Mouse (Mus musculus) ES-Bruce4 (cell line): Measurements from ENCODE around the gene Olfr472. TPM values are rescaled to one million over a fixed set of nuclear protein-coding genes. Genes with fewer than 3 reads are reported as not detected.
"Not testable (repeated sequence)": the region's sequence is repeated elsewhere in the genome, so short reads cannot be mapped to it uniquely, and the experiment has no call there.

Source experiments
- H3K27ac ChIP-seq: 2 replicates; pipeline ENCODE4 v1.5.1; 2012; ENCODE audit warnings: low read length, inconsistent platforms; ENCODE audit not compliant: insufficient read depth
- H3K27me3 ChIP-seq: 2 replicates; pipeline ENCODE4 v1.6.1; 2012; ENCODE audit warnings: mild to moderate bottlenecking, low read length, inconsistent platforms; ENCODE audit not compliant: control insufficient read depth, poor library complexity, insufficient read depth, severe bottlenecking
- H3K36me3 ChIP-seq: 2 replicates; pipeline ENCODE4 v1.6.1; 2012; ENCODE audit warnings: inconsistent platforms, mild to moderate bottlenecking, low read length, moderate library complexity; ENCODE audit not compliant: control insufficient read depth, poor library complexity, insufficient read depth, severe bottlenecking
- H3K4me1 ChIP-seq: one replicate; pipeline ENCODE4 v1.8.1; 2011; ENCODE audit warnings: low read length; ENCODE audit not compliant: control insufficient read depth, insufficient read depth
- H3K4me3 ChIP-seq: 2 replicates; pipeline ENCODE4 v1.5.1; 2011; ENCODE audit warnings: low read depth, mild to moderate bottlenecking, low read length
- H3K9ac ChIP-seq: 2 replicates; pipeline ENCODE4 v1.6.1; 2012; ENCODE audit warnings: low read depth, mild to moderate bottlenecking, inconsistent platforms; ENCODE audit not compliant: poor library complexity, severe bottlenecking
- H3K9me3 ChIP-seq: replicated peaks from 2 replicates; pipeline ENCODE4 v1.6.1; 2012; ENCODE audit warnings: mild to moderate bottlenecking, low read length, inconsistent platforms; ENCODE audit not compliant: control insufficient read depth, poor library complexity, insufficient read depth, severe bottlenecking
- CTCF ChIP-seq: IDR thresholded peaks from one replicate; pipeline ENCODE4 v1.8.1; 2011; ENCODE audit warnings: low read depth, low read length
- EP300 ChIP-seq: IDR thresholded peaks from 2 replicates; pipeline ENCODE4 v1.6.1; 2011; ENCODE audit warnings: low read depth, low read length; ENCODE audit not compliant: insufficient read depth
- POLR2A ChIP-seq: IDR thresholded peaks from one replicate; pipeline ENCODE4 v1.8.1; 2011; ENCODE audit warnings: low read length; ENCODE audit not compliant: insufficient read depth
- polyA plus RNA-seq: library from polyadenylated mRNA; stranded (reverse); fragments of >200 nt; gene quantifications from 2 replicates; pipeline ENCODE4 v1.2.4, GENCODE M21; 2011; ENCODE audit warnings: low read depth; ENCODE audit not compliant: missing spikeins, insufficient read depth, insufficient read length

The Olfr472 gene
- polyA plus RNA-seq = not detected in 2 replicates

GRCm38 (mm10) chr7:107897602-107898001 lies at the start of gene Olfr472:
Gene Olfr472 (plus strand): TSS chr7:107897902.
- Histone ChIP-seq H3K9ac (no peak within 1 kb of the TSS), H3K4me3 (no peak within 1 kb of the TSS), H3K4me1 (no peaks in the 10 kb centered on the region), H3K27ac (no peak within 1 kb of the TSS), H3K27me3 (no peaks in the 10 kb centered on the region), H3K9me3 (no peaks in the 10 kb centered on the region), H3K36me3 (no peaks in the 10 kb centered on the region)
- TF ChIP-seq CTCF (no peak), POLR2A (no peak), EP300 (no peak)

DNA sequence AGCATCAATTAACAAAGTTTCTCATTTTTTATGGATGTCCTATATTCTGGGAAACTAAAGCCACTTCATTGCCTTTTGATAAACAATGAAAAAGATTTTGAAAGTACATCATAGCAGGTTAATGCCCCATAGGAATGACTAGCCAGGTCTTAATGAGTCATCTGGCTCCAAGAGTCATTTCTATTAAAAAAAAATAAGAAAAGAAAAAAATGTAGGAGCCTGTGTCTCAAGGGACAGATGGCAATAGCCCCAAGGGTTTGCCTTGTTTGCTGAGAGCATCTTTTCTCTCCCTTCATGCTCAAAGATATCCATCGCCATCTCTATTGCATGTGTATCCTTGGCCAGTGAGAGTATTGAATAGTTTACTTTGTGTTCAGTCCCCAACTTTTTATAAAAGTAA lies 32.4 kb downstream of the Olfr472 start, which contains the start of gene Olfr473:
Olfr473 (plus strand) TSS at position 301 of the 400 bp plus-strand sequence.
- H3K27ac ChIP-seq = no peak within 1 kb of the TSS
- H3K9ac ChIP-seq = no peak within 1 kb of the TSS
- no peaks in the 10 kb centered on the region for H3K36me3 ChIP-seq
- H3K4me3 ChIP-seq = no peak within 1 kb of the TSS
- H3K9me3 ChIP-seq = peaks cover 2% of the 10 kb centered on the region; the same call in 1 of the 2 replicates
- TF ChIP-seq CTCF = no peak
- no peak for TF ChIP-seq EP300
- TF ChIP-seq POLR2A = no peak
- H3K4me1 ChIP-seq = no peaks in the 10 kb centered on the region
- no peaks in the 10 kb centered on the region for H3K27me3 ChIP-seq

- not testable (repeated sequence) for H3K4me1 ChIP-seq, H3K27me3 ChIP-seq, H3K9me3 ChIP-seq, H3K9ac ChIP-seq, H3K4me3 ChIP-seq, H3K27ac ChIP-seq, H3K36me3 ChIP-seq
Observed at GRCm38 (mm10) chr7:107952539-107952938, 54.8 kb downstream of the Olfr472 start.

- Histone ChIP-seq H3K4me3 (no peak within 1 kb of the TSS), H3K9ac (no peak within 1 kb of the TSS), H3K36me3 (no peaks in the 10 kb centered on the region), H3K27ac (no peak within 1 kb of the TSS), H3K9me3 (no peaks in the 10 kb centered on the region; the same call in 1 of the 2 replicates), H3K27me3 (no peaks in the 10 kb centered on the region), H3K4me1 (no peaks in the 10 kb centered on the region)
- TF ChIP-seq EP300 (no peak), POLR2A (no peak)
Observed at GRCm38 (mm10) chr7:107954343-107954742, 56.6 kb downstream of the Olfr472 start, which contains the start of gene Olfr474. Gene Olfr474 (plus strand): TSS chr7:107954643.

Other genes with a start within 250 kb of the Olfr472 start
- 0.63 and 1.9 TPM in 2 replicates for gene Cyb5r2, start 139.9 kb upstream of the Olfr472 start, polyA plus RNA-seq
- not detected in 2 replicates for gene Ovch2, start 96.7 kb upstream of the Olfr472 start, polyA plus RNA-seq
- not detected in 2 replicates for gene Olfr467, start 85.6 kb upstream of the Olfr472 start, polyA plus RNA-seq
- not detected in 2 replicates for gene Olfr469, start 72.4 kb upstream of the Olfr472 start, polyA plus RNA-seq
- gene Olfr470, start 50.4 kb upstream of the Olfr472 start, polyA plus RNA-seq = not detected in 2 replicates
- gene Olfr473, start 32.5 kb downstream of the Olfr472 start, polyA plus RNA-seq = not detected in 2 replicates
- gene Olfr474, start 56.7 kb downstream of the Olfr472 start, polyA plus RNA-seq = not detected in 2 replicates
- gene Olfr476, start 66.9 kb downstream of the Olfr472 start, polyA plus RNA-seq = not detected in 2 replicates
- not detected in 2 replicates for gene Olfr477, start 88.8 kb downstream of the Olfr472 start, polyA plus RNA-seq
- gene Olfr478, start 136.1 kb downstream of the Olfr472 start, polyA plus RNA-seq = not detected in 2 replicates
- not detected in 2 replicates for gene Olfr479, start 152.8 kb downstream of the Olfr472 start, polyA plus RNA-seq
- gene Olfr480, start 169.4 kb downstream of the Olfr472 start, polyA plus RNA-seq = not detected in 2 replicates
- gene Olfr481, start 182.0 kb downstream of the Olfr472 start, polyA plus RNA-seq = 0.12 TPM in 1 of 2 replicates, not detected in the other
- gene Olfr482, start 199.7 kb downstream of the Olfr472 start, polyA plus RNA-seq = not detected in 2 replicates
- not detected in 2 replicates for gene Olfr483, start 202.9 kb downstream of the Olfr472 start, polyA plus RNA-seq
- gene Olfr484, start 229.5 kb downstream of the Olfr472 start, polyA plus RNA-seq = not detected in 2 replicates